Mouse (Mus musculus): ENCODE data around the gene Sh3bp2.
A peak's percentile ranks its signal among the peaks of the same experiment; 100 is the strongest.
"Not testable (repeated sequence)": the region's sequence is repeated elsewhere in the genome, so short reads cannot be mapped to it uniquely, and the experiment has no call there.

Gene Sh3bp2

DNA sequence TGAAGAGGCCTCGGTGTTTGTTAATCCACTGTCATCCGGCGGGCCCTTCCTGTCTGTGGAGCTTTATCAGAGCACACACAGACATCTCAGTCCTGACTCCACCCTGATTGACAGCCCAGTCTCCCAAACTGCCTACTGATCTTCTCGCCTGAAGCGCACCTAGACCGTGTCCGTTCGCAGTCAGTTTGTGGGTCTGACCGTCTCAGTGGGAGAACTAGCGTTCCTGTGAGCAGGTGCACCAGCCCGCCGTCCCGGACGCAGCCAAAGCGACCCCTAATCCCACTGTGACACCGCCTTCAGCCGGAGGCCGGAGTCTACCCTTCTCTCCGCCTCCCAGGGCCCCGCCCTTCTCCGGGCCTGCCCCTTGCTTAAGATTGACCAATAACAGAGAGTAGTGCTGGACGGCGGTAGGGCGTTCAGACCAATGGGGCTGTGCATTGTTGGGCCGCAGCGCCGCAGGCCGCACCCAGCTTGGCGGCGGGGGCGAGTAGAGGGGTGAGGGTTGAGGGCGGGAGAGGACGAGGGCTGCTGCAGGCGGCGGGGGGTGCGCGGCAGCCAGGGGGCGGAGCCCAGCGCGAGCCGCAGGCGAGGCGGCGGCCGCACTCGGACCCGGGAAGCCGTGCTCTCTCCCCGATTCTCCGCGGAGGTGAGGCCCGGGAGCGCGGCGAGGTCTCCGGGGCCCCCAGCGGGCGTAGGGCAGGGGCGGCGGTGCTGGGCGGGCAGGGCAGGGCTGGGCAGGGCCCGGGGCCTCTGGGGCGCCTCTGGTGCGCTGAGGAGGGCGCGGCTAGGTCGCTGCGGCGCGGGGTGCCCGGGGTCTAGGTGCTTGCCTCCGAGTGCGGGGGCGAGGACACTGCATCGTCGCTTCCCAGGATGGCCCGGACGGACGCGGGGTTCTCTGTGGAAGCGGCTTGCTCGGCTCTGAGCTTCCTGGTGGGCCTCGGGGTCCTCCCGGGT, 47.9 kb downstream of the Sh3bp2 start, which contains the start of gene Add1:
Gene Add1 (plus strand): TSS at position 397 of the 954 bp plus-strand sequence.
- peak; percentile 97 for DNase-seq

DNA sequence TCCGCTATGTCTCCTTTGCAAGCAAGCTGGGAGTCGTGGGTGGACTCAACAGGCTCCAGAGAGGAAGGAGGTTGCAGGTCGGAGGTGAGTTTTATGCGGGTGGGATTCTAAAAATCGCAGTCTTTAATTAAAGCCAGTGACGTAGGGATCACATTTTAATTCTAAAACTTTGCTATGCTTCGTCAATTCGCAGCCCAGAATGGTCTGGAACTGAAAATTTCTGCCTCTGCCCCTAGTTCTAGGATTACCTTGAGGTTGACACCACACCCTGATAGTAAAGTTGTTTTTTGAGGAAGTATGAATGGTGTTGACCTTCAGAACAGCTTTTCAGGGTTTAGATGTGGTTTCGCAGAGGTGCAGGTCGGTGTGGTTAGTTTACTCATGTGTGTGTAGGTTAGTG, 49.1 kb downstream of the Sh3bp2 start:
- no peak for DNase-seq

DNA sequence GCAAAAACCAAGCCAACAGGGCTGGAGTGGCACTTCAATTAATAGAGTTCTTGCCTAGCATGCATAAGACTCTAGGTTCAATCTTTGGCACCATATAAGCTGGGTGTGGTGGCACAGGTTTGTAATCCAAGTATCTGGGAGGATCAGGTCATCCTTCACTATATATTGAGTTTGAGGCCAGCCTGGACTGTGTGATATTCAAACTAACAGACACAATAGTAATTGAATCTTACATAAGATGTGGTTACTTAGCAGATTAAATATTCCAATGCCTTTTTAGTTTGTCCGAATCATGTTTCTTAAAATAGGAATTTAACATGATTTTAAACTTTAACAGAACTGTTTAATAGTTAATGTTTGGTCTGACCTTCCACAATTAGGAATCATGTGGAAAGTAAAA, 50.6 kb downstream of the Sh3bp2 start:
- no peak for DNase-seq

DNA sequence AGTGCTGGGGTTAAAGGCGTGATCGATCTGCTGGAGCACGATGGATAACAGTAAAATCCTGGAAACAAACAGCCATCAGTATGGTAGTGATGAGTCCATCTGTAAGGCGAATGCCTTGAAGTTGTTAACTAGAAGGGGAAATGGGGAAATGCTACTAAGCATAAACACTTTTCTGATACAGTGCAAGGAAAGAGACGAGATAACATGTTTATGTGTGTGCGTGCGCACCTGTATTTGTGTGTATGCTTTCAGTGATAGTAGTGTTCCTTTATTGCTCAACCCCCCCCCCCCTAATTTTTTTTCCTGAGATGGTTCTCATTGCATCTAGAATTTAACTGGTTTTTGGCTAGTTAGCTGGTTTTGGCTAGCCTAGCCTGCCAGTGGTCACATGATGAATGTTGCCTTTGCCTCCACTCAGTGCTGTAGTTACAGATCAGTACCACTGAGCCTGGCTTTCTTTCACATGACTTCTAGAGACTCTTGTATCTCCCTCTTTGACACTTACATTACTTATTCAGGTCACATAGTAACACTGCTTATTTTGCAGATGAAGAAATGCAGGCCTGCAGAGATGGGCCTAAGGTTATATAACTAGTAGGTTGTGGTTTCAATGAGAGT, 52.5 kb downstream of the Sh3bp2 start:
- DNase-seq: no peak

DNA sequence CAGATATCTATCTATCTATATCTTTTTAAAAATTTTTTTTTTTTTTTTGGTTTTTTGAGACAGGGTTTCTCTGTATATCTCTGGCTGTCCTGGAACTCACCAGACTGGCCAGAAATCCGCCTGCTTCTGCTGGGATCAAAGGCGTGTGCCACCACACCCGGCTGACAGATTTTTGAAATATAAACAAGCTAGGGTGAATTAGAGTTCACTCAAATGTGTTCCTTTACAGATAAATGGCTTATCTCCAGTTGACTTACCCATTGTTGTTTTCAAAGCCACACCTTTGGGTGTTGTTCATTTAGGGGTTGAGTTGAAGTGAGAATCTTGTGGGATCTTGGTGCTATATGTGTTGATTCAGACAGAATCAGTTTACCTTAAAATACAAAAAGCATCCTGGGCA, 53.7 kb downstream of the Sh3bp2 start:
- no peak for DNase-seq

DNA sequence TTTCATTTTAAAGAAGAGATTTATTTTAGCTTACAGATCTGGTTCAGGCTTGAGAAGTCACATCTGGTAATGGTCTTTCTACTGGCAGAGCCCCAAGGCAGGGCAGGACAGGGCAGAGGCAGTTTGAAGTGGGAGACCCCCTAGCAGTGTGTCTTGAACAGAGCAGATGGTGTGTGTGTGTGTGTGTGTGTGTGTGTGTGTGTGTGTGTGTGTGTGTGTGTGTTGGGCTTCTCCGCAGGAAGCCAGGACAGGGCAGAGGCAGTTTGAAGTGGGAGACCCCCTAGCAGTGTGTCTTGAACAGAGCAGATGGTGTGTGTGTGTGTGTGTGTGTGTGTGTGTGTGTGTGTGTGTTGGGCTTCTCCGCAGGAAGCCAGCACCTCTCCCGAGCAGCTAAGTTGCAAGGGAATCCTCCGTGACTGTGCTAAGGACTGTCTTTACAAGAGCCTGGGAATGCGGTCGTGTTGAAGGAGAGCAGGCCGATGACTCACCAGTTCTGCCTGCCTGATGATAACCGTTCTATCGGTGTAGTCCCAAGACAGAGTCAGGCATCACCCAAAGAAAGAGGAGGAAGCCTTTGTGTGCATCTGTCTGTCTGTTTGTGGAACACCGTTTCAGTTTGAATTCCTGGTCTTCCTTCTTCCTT, 56.2 kb downstream of the Sh3bp2 start:
- not testable (repeated sequence) for DNase-seq

DNA sequence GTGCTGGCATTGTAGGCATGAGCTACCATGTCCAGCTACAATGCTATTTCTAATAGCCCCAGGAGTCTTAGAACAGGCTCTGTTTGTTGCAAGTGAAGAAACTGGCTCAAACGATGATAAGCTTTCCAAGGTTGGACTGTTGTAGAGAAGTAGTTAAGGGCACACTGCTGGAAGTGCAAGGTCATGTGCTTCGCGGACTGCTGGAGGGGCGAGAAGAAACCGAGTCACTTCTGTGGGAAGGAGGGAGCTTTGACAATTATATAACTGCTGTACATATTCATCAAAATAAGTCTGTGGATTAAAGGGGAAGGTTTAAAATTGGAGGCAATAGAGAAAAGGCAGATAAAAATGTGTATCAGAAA, 56.7 kb downstream of the Sh3bp2 start:
- DNase-seq: no peak

DNA sequence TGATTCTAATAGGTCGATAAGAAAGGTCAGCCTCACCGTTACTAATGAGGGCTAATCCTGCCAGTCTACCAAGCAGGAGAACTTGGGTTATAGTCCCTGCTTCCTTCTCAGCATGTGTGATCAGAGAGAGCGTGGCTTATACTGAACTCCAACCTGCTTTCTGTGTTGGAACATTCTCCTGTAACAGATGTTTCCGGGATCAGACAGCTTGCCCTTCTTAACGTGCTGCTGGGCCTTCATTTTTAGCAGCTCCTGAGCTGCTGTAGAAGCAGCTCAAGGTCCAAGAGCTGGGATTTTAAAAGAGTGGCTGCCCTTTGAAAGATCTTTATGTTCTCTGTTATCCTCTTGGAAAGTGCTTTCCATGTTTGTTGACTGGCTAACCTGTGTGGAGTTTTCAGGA, 59.6 kb downstream of the Sh3bp2 start:
- no peak for DNase-seq

DNA sequence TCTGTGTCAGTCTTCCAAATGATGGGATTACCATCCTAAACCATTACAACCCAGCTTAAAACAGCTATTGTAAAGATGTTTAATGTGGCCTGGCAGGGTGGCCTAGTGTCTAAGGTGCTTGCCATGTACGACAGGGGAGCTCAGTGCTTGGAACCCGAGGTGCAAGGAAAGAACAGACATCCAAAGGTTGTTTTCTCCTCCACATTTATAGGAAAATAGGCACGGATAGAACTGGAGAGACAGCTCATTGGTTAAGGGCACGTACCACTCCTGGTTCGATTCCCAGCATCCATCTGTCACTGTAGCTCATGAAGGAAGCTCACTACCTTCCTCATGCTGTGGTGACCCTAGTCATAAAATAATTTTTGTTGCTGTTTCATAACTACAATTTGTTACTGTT, 62.2 kb downstream of the Sh3bp2 start:
- DNase-seq: no peak

DNA sequence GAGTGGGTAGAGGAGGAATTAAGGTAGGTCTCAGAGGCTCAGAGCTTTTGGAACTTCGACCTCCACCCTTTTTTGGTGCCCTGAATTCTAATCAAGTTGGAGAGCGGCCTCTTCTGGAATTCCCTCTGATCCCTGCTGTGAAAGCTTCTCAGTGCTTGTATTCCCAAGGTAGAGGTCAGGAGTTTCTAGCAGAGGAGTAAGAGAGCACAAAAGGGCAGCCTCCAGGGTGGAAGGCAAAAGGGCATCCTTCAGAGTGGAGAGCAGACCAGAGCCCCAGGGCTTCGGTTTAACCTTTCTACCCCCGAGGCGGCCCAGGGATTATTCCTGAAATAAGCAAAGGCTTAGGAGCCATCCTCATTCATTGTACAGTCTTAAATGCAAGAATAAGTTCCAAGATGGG, 64.4 kb downstream of the Sh3bp2 start:
- no peak for DNase-seq

DNA sequence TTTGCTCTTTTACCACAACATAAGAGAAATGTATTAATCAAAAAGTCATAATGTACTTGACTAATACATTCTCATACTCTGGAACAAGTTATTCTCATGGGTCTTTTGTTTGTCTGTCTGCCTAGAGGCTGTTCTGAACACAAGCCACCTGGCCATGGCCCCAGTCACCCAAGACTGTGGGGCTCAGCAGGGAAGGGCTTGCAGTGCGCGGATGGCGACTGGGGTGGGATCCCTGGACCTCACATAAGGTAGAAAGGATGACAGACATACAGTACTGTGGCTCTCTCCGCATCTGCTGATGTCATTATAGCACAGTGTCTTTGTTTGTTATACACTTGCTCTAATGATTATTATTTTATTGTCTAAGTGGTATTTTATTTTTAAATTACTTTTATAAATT, 65.1 kb downstream of the Sh3bp2 start:
- no peak for DNase-seq

DNA sequence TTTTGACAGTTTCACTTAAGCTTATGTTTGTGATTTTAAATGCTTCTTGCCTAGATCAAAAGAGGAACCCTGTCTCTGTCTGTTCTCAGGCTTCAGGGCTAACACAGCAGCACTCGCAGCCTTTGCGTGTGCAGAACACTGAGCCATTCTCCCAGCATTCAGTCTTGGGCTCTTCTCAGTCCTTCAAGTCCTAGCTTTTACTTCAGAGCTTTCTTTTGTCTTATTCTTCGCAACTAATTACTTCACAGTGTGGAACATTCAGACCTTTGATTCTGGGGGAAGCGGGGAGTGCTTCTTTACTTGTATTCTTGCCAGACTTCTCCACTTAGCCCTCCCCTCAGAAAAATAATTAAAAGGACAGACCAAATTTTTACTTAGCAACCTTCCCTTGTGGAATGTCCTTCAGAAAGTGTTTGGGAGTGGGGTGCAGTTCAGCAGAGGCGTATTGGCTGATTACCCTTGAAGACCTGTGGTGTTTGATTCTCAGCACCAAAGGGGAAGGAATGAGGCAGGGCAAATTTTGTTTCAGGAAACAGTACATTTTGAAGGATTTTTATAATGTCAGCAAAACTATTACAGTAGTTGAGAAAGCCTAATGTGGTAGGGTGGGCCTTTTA, 65.9 kb downstream of the Sh3bp2 start:
- DNase-seq: no peak

DNA sequence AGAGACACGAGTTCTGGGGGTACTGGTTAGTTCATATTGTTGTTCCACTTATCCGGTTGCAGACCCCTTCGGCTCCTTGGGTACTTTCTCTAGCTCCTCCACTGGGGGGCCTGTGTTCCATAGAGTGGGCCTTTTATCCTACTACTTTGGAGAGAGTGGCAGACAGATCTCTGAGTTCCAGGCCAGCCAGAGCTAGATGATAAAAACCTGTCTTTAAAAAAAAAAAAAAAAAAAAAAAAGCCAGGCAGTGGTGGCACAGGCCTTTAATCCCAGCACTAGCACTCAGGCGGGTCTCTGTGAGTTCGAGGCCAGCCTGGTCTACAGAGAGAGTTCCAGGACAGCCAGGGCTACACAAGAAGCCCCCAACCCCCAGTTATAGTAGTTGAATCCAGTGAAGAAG, 66.6 kb downstream of the Sh3bp2 start:
- not testable (repeated sequence) for DNase-seq

DNA sequence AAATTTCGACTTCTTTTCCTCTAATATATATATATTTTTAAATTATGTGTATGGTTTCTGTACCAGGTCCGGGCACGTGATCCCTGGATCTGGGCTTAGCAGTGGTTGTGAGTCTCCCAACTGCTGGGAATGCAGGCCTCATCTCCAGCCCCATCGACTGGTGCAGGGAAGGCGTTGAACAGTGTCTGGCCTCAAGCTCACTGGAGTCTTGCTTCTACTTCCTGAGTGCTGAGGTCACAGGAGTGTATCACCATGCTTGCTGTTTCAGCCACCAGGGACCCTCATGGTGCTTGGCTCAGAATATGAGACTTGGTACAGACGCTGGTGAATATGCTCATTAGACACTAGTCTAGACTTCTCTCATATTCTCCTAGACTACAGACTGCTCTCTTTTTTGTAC, 67.0 kb downstream of the Sh3bp2 start:
- DNase-seq: no peak

DNA sequence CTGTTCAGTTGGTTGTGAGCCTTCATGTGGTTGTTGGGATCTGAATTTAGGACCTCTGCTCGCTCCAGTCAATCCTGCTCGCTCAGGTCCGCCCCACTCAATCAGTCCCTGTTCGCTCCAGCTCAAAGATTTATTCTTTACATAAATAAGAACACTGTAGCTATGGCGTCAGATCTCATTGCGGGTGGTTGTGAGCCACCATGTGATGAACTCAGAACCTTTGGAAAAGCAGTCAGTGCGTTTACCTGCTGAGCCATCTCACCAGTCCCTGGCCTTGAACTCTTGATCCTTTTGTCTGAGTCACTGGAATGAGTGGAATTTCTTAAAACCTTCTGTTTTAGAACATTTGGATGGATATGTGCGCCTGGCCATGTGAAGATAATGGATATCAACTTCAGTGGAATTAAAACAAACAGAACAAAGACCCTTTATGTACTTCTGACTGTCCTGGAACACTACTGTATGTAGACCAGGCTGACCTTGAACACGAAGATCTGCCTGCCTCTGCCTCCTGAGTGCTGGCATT, 67.6 kb downstream of the Sh3bp2 start:
- no peak for DNase-seq

DNA sequence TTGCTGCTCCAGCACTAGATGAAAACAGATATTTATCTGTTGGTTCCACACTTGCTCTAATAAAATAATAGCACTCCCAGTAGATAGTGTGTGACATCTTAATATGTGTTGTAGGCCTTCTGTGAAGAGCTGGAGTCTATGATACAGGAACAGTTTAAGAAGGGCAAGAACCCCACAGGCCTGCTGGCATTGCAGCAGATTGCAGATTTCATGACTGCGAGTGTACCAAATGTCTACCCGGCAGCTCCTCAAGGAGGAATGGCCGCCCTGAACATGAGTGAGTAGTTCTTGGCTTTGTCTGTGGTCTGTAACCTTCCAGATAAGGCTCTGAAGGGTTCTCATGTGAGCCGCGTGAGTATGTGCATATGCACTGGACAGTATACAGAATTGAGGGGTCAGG, 78.9 kb downstream of the Sh3bp2 start:
- DNase-seq: no peak

DNA sequence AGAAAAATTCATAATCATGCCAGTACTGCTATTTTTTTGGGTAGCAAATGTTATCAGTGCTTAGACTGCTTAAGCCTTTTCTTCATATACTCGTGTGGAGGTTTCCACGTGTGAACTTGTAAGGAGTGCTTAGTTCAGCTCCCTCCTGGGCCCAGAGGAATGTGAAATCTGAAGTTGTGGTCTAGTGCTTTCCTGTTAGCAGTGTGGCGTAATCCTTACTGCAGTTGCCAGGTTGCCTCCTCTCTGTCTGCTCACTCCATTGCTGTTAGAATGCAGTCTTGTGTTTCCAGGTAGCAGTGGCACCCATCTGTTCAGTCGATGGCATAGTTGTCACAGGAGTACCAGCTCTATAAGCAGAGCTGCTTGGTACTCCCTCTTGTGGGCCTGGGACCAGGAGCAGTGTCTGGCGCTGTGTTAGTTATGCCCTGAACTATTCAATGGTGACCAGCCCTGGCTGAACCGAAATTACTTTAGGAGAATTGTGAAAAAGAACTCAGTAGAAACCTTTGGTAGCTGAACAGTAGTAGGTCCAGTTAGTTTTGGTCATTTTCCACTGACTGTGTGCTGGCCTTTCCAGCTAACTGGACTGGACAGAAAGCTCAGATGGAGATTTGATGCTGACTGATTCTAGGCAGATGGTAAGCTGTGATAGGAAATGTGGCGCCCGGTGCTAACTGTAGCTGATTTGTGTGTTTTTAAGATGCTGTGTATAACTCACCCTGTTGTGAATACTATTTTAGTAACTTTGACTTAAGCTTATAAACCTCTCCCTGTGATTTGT, 81.7 kb downstream of the Sh3bp2 start:
- no peak for DNase-seq

DNA sequence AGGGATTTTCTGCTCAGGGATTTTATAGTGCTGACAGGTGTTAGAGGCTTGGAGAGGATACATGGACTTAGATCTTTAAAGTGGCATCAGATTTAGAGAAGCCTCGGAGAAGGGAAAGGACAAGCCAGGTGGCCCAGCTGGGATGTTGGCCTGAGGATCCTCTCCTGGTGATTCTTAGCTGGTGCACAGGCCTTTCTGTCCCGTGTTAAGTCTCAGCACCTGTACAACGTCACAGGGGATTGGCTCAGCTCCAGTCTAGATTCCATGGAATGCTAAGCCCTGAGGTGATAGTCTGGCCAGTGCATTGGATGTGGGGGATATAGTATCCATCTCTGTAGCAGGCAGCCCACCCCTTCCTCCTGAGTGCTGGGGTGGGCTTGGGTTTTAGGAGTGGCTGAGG, 82.6 kb downstream of the Sh3bp2 start:
- no peak for DNase-seq

DNA sequence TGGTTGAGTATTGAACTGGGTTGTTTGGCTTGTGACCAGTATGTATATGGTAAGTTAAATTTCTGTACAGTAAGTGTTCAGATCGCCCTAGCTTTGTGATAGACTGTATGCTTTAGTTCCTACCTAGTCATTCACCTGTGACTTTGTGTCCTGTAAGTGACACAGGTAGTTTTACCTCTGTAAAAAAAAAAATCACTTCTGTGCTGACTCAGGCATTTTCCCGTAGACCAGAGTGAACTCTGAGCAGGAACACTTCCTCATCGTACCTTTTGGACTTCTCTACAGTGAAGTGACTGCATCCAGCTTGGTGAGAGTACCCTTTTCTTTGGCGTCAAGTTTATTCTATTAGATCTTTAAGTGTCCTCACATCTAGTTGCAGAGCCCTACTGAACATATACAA, 84.3 kb downstream of the Sh3bp2 start:
- no peak for DNase-seq
